Mouse (Mus musculus) ES-Bruce4 (cell line): ENCODE results near the gene Caps2. TPM values are rescaled to one million over a fixed set of nuclear protein-coding genes. Genes with fewer than 3 reads are reported as not detected.
A peak's percentile ranks its signal among the peaks of the same experiment; 100 is the strongest.
"Not testable (repeated sequence)": the region's sequence is repeated elsewhere in the genome, so short reads cannot be mapped to it uniquely, and the experiment has no call there.

Experiments used
- H3K27ac ChIP-seq: 2 replicates; pipeline ENCODE4 v1.5.1; 2012; ENCODE audit warnings: low read length, inconsistent platforms; ENCODE audit not compliant: insufficient read depth
- H3K27me3 ChIP-seq: 2 replicates; pipeline ENCODE4 v1.6.1; 2012; ENCODE audit warnings: mild to moderate bottlenecking, low read length, inconsistent platforms; ENCODE audit not compliant: control insufficient read depth, poor library complexity, insufficient read depth, severe bottlenecking
- H3K36me3 ChIP-seq: 2 replicates; pipeline ENCODE4 v1.6.1; 2012; ENCODE audit warnings: inconsistent platforms, mild to moderate bottlenecking, low read length, moderate library complexity; ENCODE audit not compliant: control insufficient read depth, poor library complexity, insufficient read depth, severe bottlenecking
- H3K4me1 ChIP-seq: one replicate; pipeline ENCODE4 v1.8.1; 2011; ENCODE audit warnings: low read length; ENCODE audit not compliant: control insufficient read depth, insufficient read depth
- H3K4me3 ChIP-seq: 2 replicates; pipeline ENCODE4 v1.5.1; 2011; ENCODE audit warnings: low read depth, mild to moderate bottlenecking, low read length
- H3K9ac ChIP-seq: 2 replicates; pipeline ENCODE4 v1.6.1; 2012; ENCODE audit warnings: low read depth, mild to moderate bottlenecking, inconsistent platforms; ENCODE audit not compliant: poor library complexity, severe bottlenecking
- H3K9me3 ChIP-seq: replicated peaks from 2 replicates; pipeline ENCODE4 v1.6.1; 2012; ENCODE audit warnings: mild to moderate bottlenecking, low read length, inconsistent platforms; ENCODE audit not compliant: control insufficient read depth, poor library complexity, insufficient read depth, severe bottlenecking
- CTCF ChIP-seq: IDR thresholded peaks from one replicate; pipeline ENCODE4 v1.8.1; 2011; ENCODE audit warnings: low read depth, low read length
- EP300 ChIP-seq: IDR thresholded peaks from 2 replicates; pipeline ENCODE4 v1.6.1; 2011; ENCODE audit warnings: low read depth, low read length; ENCODE audit not compliant: insufficient read depth
- POLR2A ChIP-seq: IDR thresholded peaks from one replicate; pipeline ENCODE4 v1.8.1; 2011; ENCODE audit warnings: low read length; ENCODE audit not compliant: insufficient read depth
- polyA plus RNA-seq: library from polyadenylated mRNA; stranded (reverse); fragments of >200 nt; gene quantifications from 2 replicates; pipeline ENCODE4 v1.2.4, GENCODE M21; 2011; ENCODE audit warnings: low read depth; ENCODE audit not compliant: missing spikeins, insufficient read depth, insufficient read length

Gene Caps2
- polyA plus RNA-seq = 1.3 and 1.7 TPM in 2 replicates

DNA sequence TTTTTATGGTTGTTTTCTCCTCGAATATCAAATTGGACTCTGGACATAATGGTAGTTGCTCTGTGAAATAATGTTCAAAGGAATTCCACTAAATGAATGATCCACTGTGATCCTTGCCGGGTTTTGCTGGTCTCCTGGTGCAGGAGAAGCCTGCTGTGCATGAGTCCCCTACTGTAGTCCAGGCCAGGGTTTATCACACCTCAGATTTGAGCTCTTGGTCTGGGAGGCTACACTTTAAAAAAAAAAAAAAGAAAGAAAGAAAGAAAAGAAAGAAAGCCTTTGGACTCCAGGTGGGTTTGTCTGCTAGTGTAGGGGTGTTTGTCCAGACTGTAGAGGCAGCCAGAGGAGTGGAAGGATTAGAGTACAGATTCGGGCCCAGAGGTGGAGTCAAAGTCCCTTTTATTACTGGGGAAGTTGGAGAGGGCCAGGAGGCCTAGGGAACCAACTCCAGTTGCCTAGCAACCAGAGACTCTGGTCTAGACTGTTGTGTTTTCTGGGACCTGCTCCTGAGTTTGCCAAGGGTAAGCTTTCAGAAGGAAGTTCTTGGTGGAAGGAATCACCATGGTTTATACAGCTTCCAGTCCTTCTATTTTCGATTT lies at the start of gene Caps2:
Gene Caps2 (plus strand): TSS at position 454 of the 599 bp plus-strand sequence.
- no peak within 1 kb of the TSS for H3K27ac ChIP-seq
- no peak within 1 kb of the TSS for H3K9ac ChIP-seq
- H3K4me1 ChIP-seq = no peaks in the 10 kb centered on the region
- H3K36me3 ChIP-seq = no peaks in the 10 kb centered on the region
- no peak within 1 kb of the TSS for H3K4me3 ChIP-seq
- H3K9me3 ChIP-seq = no peaks in the 10 kb centered on the region
- no peaks in the 10 kb centered on the region for H3K27me3 ChIP-seq
- TF ChIP-seq CTCF (no peak), EP300 (no peak), POLR2A (no peak)

GRCm38 (mm10) chr10:112125090-112125489 lies 38.3 kb upstream of the Caps2 start:
- not testable (repeated sequence) for H3K9me3 ChIP-seq, H3K27me3 ChIP-seq, H3K4me3 ChIP-seq, H3K27ac ChIP-seq, H3K9ac ChIP-seq, H3K4me1 ChIP-seq, H3K36me3 ChIP-seq

GRCm38 (mm10) chr10:112127682-112128230 lies 35.7 kb upstream of the Caps2 start:
- not testable (repeated sequence) for H3K27ac ChIP-seq, H3K27me3 ChIP-seq, H3K9ac ChIP-seq, H3K9me3 ChIP-seq, H3K4me1 ChIP-seq, H3K4me3 ChIP-seq, H3K36me3 ChIP-seq

GRCm38 (mm10) chr10:112132194-112132593 lies 31.2 kb upstream of the Caps2 start:
- Histone ChIP-seq H3K4me1 (no peaks in the 10 kb centered on the region), H3K9ac (no peak overlapping the region), H3K27ac (no peak overlapping the region), H3K4me3 (no peak overlapping the region), H3K27me3 (no peaks in the 10 kb centered on the region), H3K36me3 (no peaks in the 10 kb centered on the region), H3K9me3 (no peaks in the 10 kb centered on the region)
- TF ChIP-seq CTCF (no peak), POLR2A (no peak), EP300 (no peak)

DNA sequence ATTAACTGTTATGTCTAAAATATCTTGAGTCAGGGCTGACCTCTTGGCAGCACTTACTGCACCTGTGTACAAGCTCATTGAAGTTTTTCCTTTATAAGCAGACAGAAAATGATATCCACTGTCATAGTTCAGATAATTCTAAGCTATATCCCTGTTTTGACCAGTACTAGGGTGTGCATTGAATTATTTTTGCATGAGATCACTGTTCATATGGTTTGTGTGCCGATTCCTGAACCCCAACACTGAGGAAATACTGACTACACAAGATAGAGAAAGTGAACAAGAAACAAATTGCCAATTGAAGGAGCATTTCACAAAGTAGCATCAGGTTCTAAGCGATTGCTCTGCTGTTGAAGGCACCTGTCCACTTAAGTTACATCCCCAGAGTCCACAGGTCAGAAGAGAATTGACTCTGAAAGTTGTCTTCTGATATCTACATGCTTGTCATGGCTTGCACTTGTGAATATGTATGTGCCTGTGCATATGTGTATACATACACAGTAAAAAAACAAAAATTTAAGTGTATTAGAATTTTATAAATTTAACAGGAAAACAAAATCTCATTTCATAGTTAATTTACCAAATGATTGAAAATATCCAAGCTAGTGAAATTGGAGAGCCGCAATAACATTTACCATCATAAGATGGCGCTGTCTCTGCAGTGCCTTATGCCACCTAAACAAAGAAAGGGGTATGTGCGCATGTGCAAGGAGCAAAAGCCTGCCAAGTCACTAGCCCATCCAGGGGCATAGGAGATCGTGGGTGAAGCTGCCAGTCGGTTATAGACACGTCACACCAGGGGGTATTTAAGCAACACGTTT lies 25.2 kb upstream of the Caps2 start:
- TF ChIP-seq EP300 = no peak
- no peak for TF ChIP-seq POLR2A
- peak; percentile 8 for TF ChIP-seq CTCF
- Histone ChIP-seq H3K27ac (no peak overlapping the region), H3K4me1 (no peaks in the 10 kb centered on the region), H3K36me3 (no peaks in the 10 kb centered on the region), H3K27me3 (no peaks in the 10 kb centered on the region), H3K4me3 (peak overlapping the region; percentile 34; the same call in 1 of the 2 replicates), H3K9ac (no peak overlapping the region), H3K9me3 (no peaks in the 10 kb centered on the region)

- Histone ChIP-seq H3K27ac (no peak overlapping the region), H3K9ac (no peak overlapping the region), H3K27me3 (no peaks in the 10 kb centered on the region), H3K4me3 (peak overlapping the region; percentile 34; the same call in 1 of the 2 replicates), H3K4me1 (no peaks in the 10 kb centered on the region), H3K36me3 (no peaks in the 10 kb centered on the region), H3K9me3 (no peaks in the 10 kb centered on the region)
- TF ChIP-seq CTCF (no peak), EP300 (no peak), POLR2A (no peak)
These were observed 24.5 kb upstream of the Caps2 start for GRCm38 (mm10) chr10:112138871-112139430.
